In genomic region chr3:98317143-98317542, GRCm38 (mm10) we compare ENCODE assay signal across 13 mouse cellular contexts. TPM values are rescaled to one million over a fixed set of nuclear protein-coding genes. Genes with fewer than 3 reads are reported as not detected.
DNase-seq lines count a peak whose midpoint lies in the region; ATAC-seq and TF ChIP-seq lines count a peak whose summit lies in the region.
"Had no signal": no experiment of that assay in that cellular context is flagged by ENCODE, and none has a peak within 500 bp of the region (broad histone marks: within the 10 kb centered on the region; RNA-seq: fewer than 3 reads in every experiment).

No protein-coding gene starts in this region.

- no peaks in the 10 kb centered on the region for H3K4me1 ChIP-seq in cortical plate, adult 2 months (ENCODE audit: control insufficient read depth, insufficient read depth, low read length)
- peaks cover 15% of the 10 kb centered on the region; the same call in 1 of the 2 replicates for H3K4me1 ChIP-seq in hindbrain, embryonic 15.5 days (replicated peaks)
- H3K4me1 ChIP-seq: stomach, embryonic 15.5 days had no signal

- H3K9me3 ChIP-seq in hindbrain, embryonic 15.5 days: no peaks in the 10 kb centered on the region
- H3K9me3 ChIP-seq: stomach, embryonic 15.5 days had no signal

- H3K9ac ChIP-seq in hindbrain, embryonic 15.5 days: no peak overlapping the region
- H3K9ac ChIP-seq: stomach, embryonic 15.5 days had no signal

- H3K27me3 ChIP-seq in hindbrain, embryonic 15.5 days: no peaks in the 10 kb centered on the region
- H3K27me3 ChIP-seq: stomach, embryonic 15.5 days had no signal

- no peak for TF ChIP-seq CTCF in cortical plate, adult 2 months (IDR thresholded peaks at IDR 0.05; ENCODE audit: extremely low read depth, insufficient read depth, low read length)

- peak overlapping the region; percentile 51; the same call in 1 of the 2 replicates for H3K27ac ChIP-seq in cortical plate, adult 2 months (ENCODE audit: insufficient read depth, low read length)
- H3K27ac ChIP-seq in hindbrain, embryonic 15.5 days (replicated peaks): 0 out of 2 replicates have a peak overlapping the region, but pooled peaks have one; percentile 65
- H3K27ac ChIP-seq: gastrocnemius, adult 2 months; stomach, embryonic 15.5 days had no signal

- DNase-seq in left cerebral cortex, postnatal 14 days (ENCODE audit: low spot score in 2 of 2): peak; percentile 52 to 61
- DNase-seq in left cerebral cortex, adult 9 months (ENCODE audit: low spot score in 2 of 2): no peak
- peak; percentile 82 for DNase-seq in Muller cell, postnatal 12 days (ENCODE audit: inconsistent ontology term)
- no peak for DNase-seq in cerebellum, adult 9-10 months
- DNase-seq: embryo, embryonic 11 days; gastrocnemius, adult 2 months; kidney, adult 11 months; right cerebral cortex, postnatal 14 days had no signal

- H3K4me2 ChIP-seq in hindbrain, embryonic 15.5 days: no peak overlapping the region
- H3K4me2 ChIP-seq: liver, embryonic 11.5 days; stomach, embryonic 15.5 days had no signal

- WGBS in hindbrain, embryonic 15.5 days: 51% methylated on average over 3 of the region's 3 CpGs

- ATAC-seq in hindbrain, embryonic 15.5 days (ENCODE audit: low FRiP score, low read depth): no peak
- ATAC-seq in frontal cortex, adult (ENCODE audit: low TSS enrichment): no peak

- no peak overlapping the region for H3K4me3 ChIP-seq in cortical plate, adult 2 months (ENCODE audit: insufficient read depth, low read length)
- H3K4me3 ChIP-seq in hindbrain, embryonic 15.5 days: no peak overlapping the region
- H3K4me3 ChIP-seq: gastrocnemius, adult 2 months; stomach, embryonic 15.5 days had no signal

- intact Hi-C loops in left cerebral cortex, postnatal 14 days (cut with DNase I): no loop called here

- TF ChIP-seq POLR2A in cortical plate, adult 2 months (IDR thresholded peaks at IDR 0.05; ENCODE audit: extremely low read depth, insufficient read depth, low read length): no peak

- H3K36me3 ChIP-seq in hindbrain, embryonic 15.5 days: no peaks in the 10 kb centered on the region

RNA-seq across cellular contexts. Expression of gene Phgdh, which starts 22.6 kb away (rescaled TPM):
- 10 to 100 TPM; 52.4 to 60.3 TPM for total RNA-seq in left cerebral cortex, postnatal 14 days (2021)
- polyA plus RNA-seq in cortical plate, adult 2 months (2012; rRNA removed): 136 and 141 TPM in 2 replicates
- polyA plus RNA-seq in hindbrain, embryonic 15.5 days (2015; fragmentation: Nextera tagmentation; extraction: Ambion mirVana): 179 and 188 TPM in 2 replicates

RNA-seq across cellular contexts. Expression of gene Hmgcs2, which starts 36.9 kb away (rescaled TPM):
- 10 to 100 TPM; 10.5 to 10.9 TPM for total RNA-seq in left cerebral cortex, postnatal 14 days (2021)
- 5.3 and 5.4 TPM in 2 replicates for polyA plus RNA-seq in cortical plate, adult 2 months (2012; rRNA removed)
- 21.1 and 22.7 TPM in 2 replicates for polyA plus RNA-seq in hindbrain, embryonic 15.5 days (2015; fragmentation: Nextera tagmentation; extraction: Ambion mirVana)

Comparison
In these comparisons a context has a peak if more than half of its experiments do, and no peak if none do; other contexts are left out.
1. DNase-seq: peak in left cerebral cortex, postnatal 14 days (2 of 2) and Muller cell, postnatal 12 days (single experiment); none in left cerebral cortex, adult 9 months (0 of 2) and cerebellum, adult 9-10 months (single experiment).